Mouse (Mus musculus): ENCODE results near the gene Rtn4rl2. TPM values are rescaled to one million over a fixed set of nuclear protein-coding genes. Genes with fewer than 3 reads are reported as not detected.
A peak's percentile ranks its signal among the peaks of the same experiment; 100 is the strongest.
"Not testable (repeated sequence)": the region's sequence is repeated elsewhere in the genome, so short reads cannot be mapped to it uniquely, and the experiment has no call there.

The Rtn4rl2 gene
- 10 to 100 TPM; 92.5 to 99.2 TPM for total RNA-seq (2021)
- long read RNA-seq, experiment 1, transcript Rtn4rl2-203 (3 exons, 1,303 nt) = major isoform, 70 of 91 reads
- long read RNA-seq, experiment 1, partial matches to known transcripts = 4 of 91 reads
- long read RNA-seq, experiment 1, other reads (novel, unspliced or antisense) = 17 of 91 reads
- long read RNA-seq, experiment 2, transcript Rtn4rl2-203 (3 exons, 1,303 nt) = major isoform, 91 of 120 reads
- long read RNA-seq, experiment 2, partial matches to known transcripts = 15 of 120 reads
- long read RNA-seq, experiment 2, other reads (novel, unspliced or antisense) = 14 of 120 reads

DNA sequence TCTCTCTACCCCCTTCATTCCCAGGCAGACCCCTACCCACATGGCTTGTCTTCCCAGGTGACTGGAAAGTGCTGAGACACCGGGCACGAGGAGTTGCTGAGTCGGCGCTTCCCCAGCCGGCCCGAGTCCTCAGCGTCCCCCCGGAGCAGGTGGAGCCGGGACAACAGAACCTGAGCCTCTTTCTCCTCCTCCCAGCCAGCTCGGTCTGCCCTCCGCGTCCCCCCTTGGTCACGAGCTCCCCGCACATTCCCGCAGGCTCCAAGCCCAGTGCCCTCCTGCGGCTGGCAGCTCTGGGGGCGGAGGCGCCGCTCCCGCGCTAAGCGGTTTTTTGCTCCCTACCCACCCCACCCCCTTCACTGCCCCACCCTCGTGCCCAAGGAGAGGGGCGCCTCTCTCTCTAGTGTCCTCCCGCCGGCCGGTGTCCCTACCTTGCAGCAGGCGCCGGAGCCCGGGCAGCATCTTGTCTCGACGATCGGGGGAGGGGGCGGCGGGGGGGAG, at the start of gene Rtn4rl2:
Rtn4rl2 (minus strand) TSS at position 477 of the 498 bp plus-strand sequence.
- DNase-seq (ENCODE audit: low spot score in 2 of 2) = peak in 1 of 2 experiments; percentile 16

DNA sequence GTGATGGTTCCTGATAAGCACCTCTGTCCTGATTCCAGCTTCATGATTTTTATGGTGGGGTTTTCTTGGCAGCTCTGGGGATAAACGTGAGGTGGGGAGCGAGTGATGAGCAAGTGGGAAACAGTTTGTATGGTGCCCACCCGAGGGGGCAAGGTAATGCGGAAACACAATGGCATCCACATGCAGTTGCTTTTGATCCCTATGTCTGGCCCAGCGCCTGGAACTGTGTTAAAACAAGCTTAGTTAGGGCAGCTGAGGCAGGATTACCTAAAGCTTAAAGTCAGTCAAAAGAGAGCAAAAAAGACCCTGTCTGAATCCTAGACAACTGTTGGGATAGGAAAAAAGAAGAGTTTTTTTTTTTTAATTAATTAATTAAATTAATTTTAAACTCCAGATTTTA, 48.6 kb upstream of the Rtn4rl2 start:
- DNase-seq (ENCODE audit: low spot score in 2 of 2) = no peak

DNA sequence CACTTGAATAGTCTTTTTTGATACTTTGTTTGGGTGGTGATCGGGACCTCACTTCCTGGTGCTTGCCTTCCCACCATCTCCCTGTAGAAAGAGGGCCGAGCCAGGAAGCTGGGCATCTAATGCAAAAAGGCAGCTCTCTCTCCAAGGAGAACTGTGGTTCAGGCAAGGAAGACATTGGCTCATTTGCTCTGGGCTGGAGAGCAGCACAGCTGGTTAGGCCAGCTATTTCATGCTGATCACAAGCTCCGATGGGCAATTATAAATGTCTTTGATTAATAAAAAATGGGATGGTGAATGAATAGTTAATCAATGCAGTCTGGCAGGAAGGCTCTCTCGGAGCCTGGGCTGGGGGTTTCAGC, 48.1 kb upstream of the Rtn4rl2 start:
- DNase-seq (ENCODE audit: low spot score in 2 of 2) = no peak

DNA sequence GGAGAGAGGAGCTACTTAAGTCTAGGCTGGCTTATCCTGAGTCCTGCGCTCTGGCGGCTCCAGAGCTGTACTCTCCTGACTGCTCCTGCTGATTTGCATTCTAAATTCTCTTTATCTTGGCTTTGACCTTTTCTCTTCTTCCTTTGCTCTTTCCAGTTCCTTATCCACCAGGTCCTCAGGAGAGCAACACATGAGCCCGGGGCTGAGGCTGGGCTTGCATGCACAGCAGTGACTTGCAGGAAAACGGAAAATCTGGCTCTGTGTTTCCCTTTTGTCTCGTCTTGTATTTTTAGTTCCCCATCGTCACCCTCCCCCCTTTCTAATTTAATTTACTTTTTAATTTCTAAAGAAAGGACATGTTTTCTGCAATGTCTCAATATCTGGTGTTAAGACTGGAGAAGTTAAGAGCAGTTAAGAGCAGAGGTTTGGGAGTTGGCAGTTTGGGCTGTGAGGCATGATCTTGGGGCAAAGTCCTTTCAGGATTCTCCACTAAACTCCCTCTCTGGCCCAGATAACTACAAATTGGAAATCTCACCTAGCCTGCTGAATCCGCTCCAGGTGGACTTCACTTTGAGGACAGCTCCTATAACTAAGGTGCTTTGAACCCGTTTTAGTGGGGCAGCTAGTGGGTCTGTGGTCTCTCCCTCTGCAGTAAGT, 47.6 kb upstream of the Rtn4rl2 start:
- no peak for DNase-seq (ENCODE audit: low spot score in 2 of 2)

DNA sequence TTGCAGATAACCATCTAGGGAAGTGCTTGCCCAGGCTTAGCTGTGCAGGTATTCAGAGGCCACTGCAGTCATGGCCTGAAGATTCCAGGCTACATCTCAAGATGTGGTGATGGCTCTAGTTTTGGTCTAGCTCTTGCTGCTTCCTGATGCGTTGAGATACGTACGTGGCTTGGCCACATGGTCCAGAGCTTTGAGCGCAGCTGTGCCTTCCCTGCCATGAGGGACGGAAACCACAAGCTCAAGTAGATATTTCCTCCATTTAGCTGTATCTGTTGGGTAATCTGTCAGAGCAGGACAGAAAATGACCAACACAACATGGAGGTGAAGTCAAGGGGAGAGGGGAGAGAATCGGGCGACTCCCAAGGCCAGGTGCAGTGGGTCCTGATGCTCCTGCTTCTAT, 43.7 kb upstream of the Rtn4rl2 start:
- DNase-seq (ENCODE audit: low spot score in 2 of 2) = no peak

DNA sequence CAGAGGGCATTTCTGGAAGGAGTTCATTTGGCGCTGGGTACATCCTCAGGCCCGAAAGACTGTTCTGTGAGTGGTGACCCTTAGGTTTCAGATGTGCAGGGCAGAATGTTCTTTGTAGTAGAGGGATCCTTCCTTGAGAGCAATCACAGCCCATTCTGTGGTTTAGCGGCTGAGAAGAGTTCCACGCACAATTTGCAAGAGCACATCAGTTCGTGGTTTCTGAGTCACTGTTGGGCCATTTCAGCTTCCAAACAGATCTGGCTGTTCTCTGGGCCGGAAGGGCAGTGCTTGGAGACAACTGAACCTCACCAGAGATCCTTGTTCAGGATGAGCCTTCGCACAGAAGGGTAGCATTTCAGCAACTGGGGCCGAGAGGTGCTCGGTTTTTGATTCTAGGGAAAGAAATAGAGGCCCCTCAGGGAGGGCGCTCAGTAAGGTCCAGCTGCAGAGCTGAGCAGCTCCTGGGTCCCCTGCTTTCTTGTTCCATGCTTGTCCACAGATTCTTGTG, 33.1 kb upstream of the Rtn4rl2 start:
- DNase-seq (ENCODE audit: low spot score in 2 of 2) = no peak

DNA sequence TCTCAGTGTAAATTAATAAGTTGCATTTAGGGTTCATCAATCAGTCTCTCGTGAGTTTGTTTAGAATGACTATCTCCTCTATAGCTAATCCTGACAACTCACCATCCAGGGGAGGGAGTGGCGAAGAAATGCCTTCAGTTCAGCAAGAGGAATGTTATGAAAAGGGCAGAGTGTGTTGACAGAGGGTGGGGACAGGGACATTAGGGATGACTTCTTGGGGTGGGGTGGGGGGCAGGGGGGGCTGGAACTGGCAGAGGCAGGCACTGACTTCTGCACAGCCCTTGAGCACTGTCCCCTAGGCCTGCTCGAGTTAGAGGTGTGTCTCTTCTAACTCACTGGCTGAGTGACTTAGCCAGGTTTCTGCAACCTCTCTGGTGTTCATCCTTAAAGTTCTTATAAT, 31.7 kb upstream of the Rtn4rl2 start:
- no peak for DNase-seq (ENCODE audit: low spot score in 2 of 2)

DNA sequence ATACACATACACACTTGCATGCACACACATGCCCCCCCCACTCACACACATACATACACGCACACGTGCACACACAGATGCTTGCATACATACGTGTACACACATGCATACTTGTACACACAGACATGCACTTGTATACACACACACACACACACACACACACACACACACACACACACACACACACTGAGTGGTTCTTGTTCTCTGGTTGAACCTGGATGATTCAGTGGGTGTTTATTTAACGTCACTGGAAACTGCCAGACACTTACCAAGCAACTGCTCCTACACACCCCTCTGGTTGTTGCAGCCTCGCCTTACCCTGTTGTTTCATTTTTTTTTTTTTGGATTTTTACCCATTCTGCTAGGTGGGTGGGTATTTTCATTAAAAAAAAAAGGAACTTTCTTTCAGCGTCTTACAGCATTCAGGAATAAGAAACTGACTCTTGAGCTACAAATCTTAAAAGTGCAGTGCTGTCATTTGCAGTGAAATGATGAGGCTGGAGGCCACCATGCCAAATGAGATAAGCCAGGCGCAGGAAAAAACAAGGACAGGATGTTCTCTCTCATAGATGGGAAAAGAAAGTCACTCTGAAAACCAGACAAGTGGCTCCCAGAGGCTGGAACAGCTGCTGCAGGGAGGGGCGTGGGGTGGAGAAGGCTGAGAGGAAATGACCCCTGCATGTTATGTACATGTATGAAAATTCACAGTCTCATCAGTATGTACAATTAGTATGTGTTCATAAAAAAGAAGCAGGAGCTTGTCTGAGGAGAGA, 30.2 kb upstream of the Rtn4rl2 start:
- no peak for DNase-seq (ENCODE audit: low spot score in 2 of 2)

DNA sequence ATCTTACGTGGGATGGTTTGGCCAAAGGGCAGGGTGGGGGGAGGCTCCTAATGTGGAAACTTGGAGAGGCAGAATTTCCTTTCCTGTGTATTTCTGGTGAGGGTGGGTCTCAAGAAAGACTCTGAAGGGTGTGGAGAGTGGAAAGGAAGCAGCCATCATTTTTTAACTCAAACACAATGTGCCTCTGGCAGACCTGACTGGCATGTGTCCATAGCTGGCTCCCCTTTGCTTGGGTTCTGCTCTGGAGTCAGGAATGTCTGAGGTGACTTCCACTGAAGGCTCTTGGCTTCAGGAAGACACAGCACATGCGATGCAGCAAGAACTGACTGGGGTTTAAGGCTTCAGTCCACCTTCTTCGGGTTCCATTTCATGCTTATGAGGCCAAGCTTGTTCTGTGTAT, 28.8 kb upstream of the Rtn4rl2 start:
- DNase-seq (ENCODE audit: low spot score in 2 of 2) = no peak

DNA sequence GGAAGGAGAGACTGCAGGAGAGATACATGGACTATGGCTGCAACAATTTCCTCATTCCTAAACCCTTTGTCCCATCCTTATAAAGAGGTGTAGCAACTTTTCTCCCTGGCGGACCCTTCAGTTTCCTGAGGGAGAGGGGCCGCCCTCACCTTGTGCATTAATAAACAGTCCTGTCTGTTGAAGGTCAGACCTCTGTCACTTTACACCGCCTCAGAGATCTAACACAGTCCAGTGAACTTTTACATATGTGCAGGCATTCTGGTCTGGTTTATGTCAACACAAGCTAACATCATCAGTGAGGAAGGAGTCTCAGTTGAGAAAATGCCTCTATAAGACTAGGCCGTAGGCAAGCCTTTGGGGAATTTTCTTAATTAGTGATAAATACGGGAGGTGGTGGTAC, 27.4 kb upstream of the Rtn4rl2 start:
- no peak for DNase-seq (ENCODE audit: low spot score in 2 of 2)

DNA sequence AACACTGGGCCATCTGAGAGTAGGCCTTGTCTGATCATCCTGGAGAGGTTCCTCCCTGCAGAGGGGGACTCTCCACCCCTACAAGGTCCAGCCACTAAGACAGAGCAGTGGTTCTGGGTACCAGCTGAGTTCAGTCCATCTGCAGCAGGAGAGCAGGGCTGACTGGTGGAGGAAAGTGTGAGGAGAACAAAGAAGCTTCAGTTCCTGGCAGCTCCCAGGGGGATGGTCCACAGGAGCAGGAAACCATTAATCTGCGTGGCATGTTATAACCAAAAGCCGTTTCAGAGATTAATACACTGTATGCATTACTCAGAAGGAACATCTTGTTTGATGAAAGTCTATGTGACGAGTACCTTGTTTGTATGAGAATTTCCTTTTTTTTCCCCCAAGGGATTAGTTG, 26.2 kb upstream of the Rtn4rl2 start:
- DNase-seq (ENCODE audit: low spot score in 2 of 2) = no peak

DNA sequence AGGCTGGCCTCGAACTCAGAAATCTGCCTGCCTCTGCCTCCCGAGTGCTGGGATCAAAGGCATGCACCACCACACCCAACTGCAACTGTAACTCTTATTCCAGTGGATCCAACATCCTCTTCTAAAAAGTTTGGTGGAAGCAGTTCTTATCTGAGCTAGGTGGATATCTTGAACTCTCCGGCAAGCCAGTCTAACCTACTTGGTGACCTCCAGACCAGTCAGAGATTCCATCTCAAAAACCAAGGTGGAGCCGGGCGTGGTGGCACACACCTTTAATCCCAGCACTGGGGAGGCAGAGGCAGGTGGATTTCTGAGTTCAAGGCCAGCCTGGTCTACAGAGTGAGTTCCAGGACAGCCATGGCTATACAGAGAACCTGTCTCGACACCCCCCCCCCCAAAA, 10.2 kb upstream of the Rtn4rl2 start:
- not testable (repeated sequence) for DNase-seq (ENCODE audit: low spot score in 2 of 2)

DNA sequence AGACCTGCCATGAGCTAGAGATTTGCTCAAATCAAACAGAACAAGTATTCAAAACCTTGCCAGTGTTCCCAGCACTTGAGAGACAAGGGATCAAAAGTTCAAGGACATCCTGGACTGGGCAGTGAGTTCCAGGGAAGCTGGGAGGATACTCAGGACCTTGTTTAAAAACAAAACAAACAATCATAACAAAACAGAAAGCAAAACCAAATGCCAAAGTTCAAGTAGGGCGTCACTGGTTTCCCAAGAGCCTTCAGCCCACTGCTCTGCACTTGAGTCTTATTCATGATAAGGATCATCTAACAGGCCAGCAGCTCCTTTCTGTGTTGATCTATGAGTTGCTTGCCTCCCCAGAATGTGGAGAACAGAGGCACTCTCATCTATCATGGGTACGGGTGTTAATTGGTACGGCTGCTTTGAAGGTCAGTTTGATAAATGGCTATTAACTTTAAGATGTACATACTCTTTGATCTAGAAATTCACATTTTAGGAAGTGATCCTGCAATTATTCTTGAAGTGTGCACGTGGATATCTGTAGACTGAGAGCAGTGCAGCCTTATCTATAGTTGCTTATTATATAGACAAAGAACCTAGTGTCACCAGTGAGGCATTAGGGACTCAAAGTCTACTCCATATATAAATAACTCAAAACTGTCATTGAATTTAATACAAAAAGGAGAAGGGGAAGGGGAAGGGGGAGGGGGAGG, 9.1 kb upstream of the Rtn4rl2 start:
- DNase-seq (ENCODE audit: low spot score in 2 of 2) = no peak

DNA sequence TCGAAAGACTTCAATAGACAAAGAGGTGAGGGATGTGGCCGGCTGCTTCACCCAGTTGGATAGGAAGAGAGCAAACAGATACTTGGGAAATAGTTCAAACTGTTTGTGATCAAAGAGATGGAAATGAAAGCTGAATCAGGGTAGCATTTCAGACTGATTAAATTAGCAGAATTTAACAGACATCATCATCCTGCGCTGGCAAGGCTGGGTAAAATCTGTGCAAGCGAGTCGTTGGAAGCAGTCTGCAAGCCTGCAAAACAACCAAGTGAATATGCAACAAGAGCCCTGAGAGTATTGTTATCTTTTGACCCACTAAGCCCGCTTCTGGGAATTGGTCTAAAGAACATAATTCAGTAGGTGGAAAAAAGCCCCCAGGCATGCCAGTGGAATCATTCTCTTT, 6.8 kb upstream of the Rtn4rl2 start:
- peak; percentile 45 to 80 for DNase-seq (ENCODE audit: low spot score in 2 of 2)

DNA sequence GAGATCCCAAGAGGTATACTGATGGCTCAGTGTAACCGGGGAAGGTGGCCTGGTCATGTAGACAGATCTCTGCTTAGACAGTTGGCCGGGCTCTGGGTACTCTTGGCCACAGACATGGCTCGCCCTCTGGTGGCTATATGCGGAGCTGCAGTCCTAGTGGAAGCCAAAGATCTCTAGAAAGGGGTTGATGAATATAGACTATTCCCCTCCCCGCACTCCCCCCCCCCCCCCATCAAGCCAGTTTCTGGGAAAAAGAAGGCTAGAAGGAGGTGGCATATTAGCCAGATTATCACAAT, 3.5 kb upstream of the Rtn4rl2 start:
- DNase-seq (ENCODE audit: low spot score in 2 of 2) = peak; percentile 81 to 82

DNA sequence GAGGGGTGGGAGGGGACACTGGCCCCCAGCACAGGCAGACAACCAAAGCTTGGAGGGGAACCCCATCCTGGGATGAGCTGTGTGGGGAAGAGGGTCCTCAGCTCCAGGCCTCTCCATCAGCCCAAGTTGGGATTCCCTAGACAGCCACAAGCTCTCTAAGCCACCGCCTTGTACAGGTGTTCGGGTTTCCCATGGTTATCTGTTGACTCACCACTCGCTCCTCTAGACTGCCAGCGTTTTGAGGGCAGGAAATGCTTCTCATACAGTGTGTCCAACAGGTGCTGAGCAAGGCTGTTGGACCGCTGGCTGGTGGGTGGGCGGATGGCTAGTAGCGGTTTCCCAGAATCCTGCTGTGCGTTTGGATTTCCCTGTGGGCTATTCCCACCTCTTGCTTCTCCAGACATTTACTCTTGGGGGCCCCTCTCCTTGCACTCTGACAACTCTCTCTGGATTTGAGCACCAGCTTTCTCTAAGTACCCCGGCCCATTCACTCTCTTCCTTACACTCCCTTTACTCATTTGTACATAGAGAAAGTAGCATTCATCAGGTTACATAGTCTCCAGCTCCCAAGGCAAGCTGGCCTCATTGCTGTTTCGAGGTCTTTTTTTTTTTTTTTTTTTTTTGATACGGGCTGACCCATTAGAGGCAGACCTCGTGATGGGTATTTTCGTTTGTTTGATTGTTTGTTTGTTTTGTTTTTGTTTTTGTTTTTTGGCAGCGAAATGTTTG, 3.0 kb upstream of the Rtn4rl2 start:
- DNase-seq (ENCODE audit: low spot score in 2 of 2) = peak in 1 of 2 experiments; percentile 74

DNA sequence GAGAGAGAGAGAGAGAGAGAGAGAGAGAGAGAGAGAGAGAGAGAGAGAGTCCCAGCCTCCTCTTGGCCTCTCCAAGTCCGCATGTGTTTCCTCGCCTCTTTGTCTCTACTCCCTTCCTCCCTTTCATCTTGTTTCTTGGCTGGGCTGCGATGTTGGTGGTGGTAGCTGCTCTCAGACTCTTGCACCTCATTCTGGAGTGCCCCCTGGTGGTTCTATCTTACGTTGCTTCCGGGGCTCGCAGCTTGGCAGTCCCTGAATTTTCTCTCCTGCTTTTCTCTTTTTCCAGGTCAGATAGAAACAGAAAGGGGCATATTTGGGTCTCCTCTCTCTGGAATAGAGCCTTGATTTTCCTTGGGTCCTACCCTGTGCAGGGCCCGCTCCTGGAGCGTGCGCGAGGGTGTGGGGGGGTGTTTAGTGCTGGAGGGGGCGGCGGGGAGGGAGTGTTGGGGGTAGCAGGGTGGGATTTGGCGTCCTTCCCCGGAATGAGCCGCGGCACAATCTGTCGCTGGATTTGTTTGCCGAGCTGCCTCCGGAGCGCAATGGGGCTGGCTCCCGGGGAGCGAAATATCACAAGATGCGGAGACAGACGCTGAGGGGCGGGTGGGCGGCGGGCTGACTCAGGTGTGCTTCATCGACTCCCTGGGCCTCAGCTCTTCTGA, 2.3 kb upstream of the Rtn4rl2 start:
- peak; percentile 85 to 91 for DNase-seq (ENCODE audit: low spot score in 2 of 2)

DNA sequence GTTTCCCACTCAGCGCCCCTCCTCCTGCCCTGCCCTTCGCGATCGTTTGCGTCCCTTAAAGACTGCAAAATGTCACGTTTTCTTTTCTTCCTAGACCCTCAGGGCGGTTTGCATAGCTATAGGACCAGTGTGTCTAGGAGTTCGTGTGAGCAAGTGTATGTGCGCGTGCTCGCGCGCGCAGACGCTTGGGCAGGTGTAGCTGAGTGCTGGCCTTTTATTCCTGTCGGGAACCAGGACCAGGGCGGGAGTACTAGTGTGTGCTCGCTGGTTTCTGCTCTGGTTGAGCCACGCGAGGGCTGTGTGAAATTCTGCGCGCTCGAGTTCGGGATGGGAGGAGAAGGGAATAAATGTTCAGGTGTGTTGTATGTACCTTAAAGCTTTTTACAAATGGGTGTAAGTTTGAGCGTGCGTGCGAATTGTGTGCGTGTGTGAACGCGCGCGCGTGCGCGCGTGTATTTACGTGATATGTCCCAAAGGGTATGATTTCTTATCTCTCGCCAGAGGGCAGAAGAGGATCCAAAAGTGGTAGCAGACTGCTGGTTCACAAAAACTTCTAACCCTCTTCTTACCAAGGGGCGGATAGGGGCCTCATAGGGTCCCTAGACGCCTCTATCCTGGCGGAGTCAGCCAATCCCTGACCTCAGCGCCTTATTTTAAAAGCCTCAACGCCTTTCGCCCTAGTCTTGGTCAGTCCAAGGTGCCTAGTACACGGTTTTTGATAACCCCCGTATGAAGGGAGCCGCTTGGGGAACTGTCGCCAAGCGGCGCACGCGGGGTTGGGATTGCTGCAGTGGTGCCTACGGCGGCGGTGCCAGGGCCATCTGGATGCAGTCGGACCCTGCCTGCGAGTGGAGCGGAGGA, 1.1 kb upstream of the Rtn4rl2 start:
- DNase-seq (ENCODE audit: low spot score in 2 of 2) = peak in 1 of 2 experiments; percentile 75

DNA sequence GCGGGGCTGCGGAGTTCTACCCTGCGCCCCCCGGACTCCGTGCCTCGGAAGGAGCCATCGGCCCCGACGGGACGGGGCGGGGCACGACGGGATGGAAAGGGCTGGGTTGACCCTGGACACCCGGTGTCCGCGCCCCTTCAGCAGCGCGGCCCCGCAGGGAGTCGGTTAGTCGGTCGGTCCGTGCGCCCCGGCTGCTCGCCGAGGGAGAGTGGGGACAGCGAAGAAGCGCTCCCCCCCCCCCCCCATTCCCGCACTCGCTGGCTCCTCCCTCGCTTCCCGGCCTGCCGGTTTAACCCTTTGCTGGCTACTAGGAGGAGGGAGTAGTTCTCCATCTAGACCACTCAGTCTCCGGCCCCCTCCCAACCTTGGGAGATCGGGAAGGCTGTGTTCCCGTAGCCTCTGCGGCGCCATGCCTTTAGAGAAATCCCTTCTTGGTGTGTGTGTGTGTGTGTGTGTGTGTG, 341 bp upstream of the Rtn4rl2 start:
- peak in 1 of 2 experiments; percentile 76 for DNase-seq (ENCODE audit: low spot score in 2 of 2)

Data from layer of hippocampus, postnatal 14 days (tissue).